Mouse (Mus musculus): ENCODE data around the gene Zfp661.

Gene Zfp661

DNA sequence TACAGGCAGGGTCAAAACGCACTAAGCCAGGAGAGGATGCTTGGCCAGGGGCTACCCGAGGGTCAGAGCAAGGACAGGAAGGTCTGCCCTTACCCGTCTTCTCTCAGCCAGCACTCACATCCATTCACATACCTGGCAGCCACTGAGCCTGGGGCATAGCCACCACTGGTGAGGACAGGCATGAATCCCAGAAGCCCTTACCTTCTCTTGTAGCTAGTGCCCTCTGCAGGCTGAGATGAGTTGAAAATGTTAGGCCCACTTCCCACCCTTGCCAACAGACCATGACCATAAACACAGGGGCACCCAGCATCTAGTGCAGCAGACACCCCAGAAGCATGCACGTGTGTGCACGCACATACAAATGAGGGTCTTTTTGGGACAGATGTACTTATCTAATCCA is 35.8 kb downstream of the Zfp661 start:
- DNase-seq (ENCODE audit: low read depth) = no peak

GRCm38 (mm10) chr2:127550446-127550845 is 36.4 kb downstream of the Zfp661 start:
- DNase-seq (ENCODE audit: low read depth) = no peak

- DNase-seq (ENCODE audit: low read depth) = no peak
Observed at GRCm38 (mm10) chr2:127549711-127550110, 37.2 kb downstream of the Zfp661 start.

GRCm38 (mm10) chr2:127548342-127549074 is 38.4 kb downstream of the Zfp661 start:
- no peak for DNase-seq (ENCODE audit: low read depth)

DNA sequence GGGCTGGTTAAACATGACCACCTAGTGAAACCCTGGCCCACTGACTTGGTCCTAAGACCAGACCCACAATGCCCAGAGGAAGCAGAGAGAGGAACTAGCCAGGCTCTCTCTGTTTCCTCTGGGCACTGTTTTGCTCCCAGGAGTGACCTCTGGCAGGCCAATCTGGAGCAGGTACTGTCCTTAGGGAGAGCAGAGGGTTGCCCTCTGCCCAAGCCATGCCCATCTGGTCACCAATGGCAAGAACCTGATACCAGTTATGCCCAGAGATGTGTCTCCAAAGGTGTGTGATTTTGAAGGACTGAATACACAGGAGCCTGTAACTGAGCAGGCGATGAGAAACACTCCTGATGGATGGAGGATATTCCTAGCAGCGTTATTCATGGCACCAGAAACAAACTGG is 45.2 kb downstream of the Zfp661 start:
- no peak for DNase-seq (ENCODE audit: low read depth)

DNA sequence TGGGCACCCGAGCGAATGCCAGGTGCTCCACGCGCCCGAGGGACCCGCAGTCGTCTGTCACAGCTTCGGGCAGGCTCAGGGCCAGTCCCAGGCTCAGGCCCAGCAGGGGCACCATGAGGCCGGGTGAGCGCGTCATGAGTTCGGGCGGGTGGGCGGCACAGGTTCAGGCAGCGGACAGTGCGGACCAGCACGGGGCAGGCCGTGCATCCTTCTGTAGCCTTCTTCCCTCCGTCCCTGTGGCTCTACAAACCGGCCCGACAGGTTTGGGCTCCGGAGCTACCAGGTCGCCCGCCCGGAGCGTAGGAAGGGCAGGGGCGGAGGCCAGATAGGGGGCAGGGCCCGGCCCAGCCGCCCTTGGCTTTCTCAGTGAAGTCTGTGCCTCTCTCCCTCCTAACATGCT is 45.7 kb downstream of the Zfp661 start, which contains the start of gene Prom2:
Prom2 (minus strand) TSS at position 283 of the 400 bp plus-strand sequence.
- no peak for DNase-seq (ENCODE audit: low read depth)

DNA sequence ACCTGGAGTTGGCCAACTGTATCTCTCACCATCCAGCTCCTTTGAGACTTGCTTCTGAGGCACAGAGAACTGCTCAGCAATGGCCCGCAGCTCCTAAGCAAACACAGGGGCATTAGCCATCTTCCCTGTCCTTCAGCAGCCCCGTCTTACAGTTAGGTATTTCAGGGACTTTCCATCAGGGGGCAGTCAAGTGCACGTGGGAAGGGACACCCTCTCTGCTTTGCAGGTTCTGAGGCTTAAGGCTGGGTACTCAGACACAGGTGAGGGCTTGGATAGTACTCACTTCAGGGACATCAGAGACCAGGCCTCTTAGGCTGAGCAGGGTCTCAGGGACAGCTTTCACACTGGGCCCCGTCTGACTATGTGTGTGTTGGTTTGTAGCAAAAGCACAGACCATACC is 47.4 kb downstream of the Zfp661 start:
- DNase-seq (ENCODE audit: low read depth) = no peak

- DNase-seq (ENCODE audit: low read depth) = no peak
Observed at GRCm38 (mm10) chr2:127537548-127537947, 49.3 kb downstream of the Zfp661 start.

- DNase-seq (ENCODE audit: low read depth) = no peak
Observed at GRCm38 (mm10) chr2:127535363-127535762, 51.5 kb downstream of the Zfp661 start.

GRCm38 (mm10) chr2:127532379-127532778 is 54.5 kb downstream of the Zfp661 start:
- DNase-seq (ENCODE audit: low read depth) = no peak

DNA sequence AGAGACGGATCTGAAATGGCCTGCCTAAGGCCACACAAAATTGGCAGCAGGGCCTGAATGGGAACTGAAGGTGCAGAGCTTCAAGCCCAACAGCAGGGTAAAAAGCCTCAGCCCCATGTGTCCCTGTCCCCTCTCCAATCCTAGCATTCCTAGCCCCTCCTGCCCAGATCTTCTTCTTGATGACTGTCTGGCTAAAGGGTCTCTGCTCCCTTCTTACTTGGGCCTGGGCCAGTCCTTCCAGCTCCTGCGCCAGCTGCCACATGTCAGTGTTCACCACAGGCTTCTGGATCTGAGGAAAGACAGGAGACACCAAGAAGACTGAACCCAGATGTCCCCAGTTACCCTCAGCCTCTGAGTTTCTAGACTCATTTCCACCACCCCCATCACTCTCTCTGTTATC is 55.3 kb downstream of the Zfp661 start:
- DNase-seq (ENCODE audit: low read depth) = no peak

- no peak for DNase-seq (ENCODE audit: low read depth)
Observed at GRCm38 (mm10) chr2:127530418-127530817, 56.5 kb downstream of the Zfp661 start.

GRCm38 (mm10) chr2:127525004-127525775 is 61.7 kb downstream of the Zfp661 start:
- no peak for DNase-seq (ENCODE audit: low read depth)
